Mouse (Mus musculus) kidney, adult 2 months (tissue): ENCODE measurements around the gene Coq10a. TPM values are rescaled to one million over a fixed set of nuclear protein-coding genes. Genes with fewer than 3 reads are reported as not detected.

ENCODE experiments used
- DNase-seq: peaks from one replicate; pipeline ENCODE4 v3.0.0; 2021
- H3K27ac ChIP-seq: fragments of 200-500 bp; 2 replicates; pipeline ENCODE4 v1.5.1; 2012; ENCODE audit warnings: low read depth, low read length, control low read depth, inconsistent platforms; ENCODE audit not compliant: insufficient read depth
- H3K27me3 ChIP-seq: fragments of 200-500 bp; replicated peaks from 2 replicates; pipeline ENCODE4 v1.6.1; 2012; ENCODE audit warnings: mild to moderate bottlenecking, moderate library complexity, low read length, inconsistent platforms; ENCODE audit not compliant: control insufficient read depth, insufficient read depth
- H3K36me3 ChIP-seq: fragments of 200-500 bp; 2 replicates; pipeline ENCODE4 v1.6.1; 2012; ENCODE audit warnings: mild to moderate bottlenecking, moderate library complexity, low read length, inconsistent platforms; ENCODE audit not compliant: control insufficient read depth, insufficient read depth
- H3K4me1 ChIP-seq: fragments of 200-500 bp; 2 replicates; pipeline ENCODE4 v1.6.1; 2011; ENCODE audit warnings: low read length; ENCODE audit not compliant: control insufficient read depth, insufficient read depth
- H3K4me3 ChIP-seq: fragments of 200-500 bp; 2 replicates; pipeline ENCODE4 v1.5.1; 2011; ENCODE audit warnings: mild to moderate bottlenecking, low read depth, low read length, control low read depth; ENCODE audit not compliant: insufficient read depth
- CTCF ChIP-seq: fragments of 200-500 bp; conservative IDR thresholded peaks from 2 replicates; pipeline ENCODE4 v1.5.1; 2011; ENCODE audit warnings: low read depth, mild to moderate bottlenecking, control low read depth, low read length, moderate library complexity, mixed read lengths; ENCODE audit not compliant: insufficient read depth, insufficient read length
- POLR2A ChIP-seq: fragments of 200-500 bp; IDR thresholded peaks from one replicate; pipeline ENCODE4 v1.6.1; 2011; ENCODE audit warnings: low read depth, low read length, control low read depth
- WGBS: fragments of 180-500 bp; shearing (Covaris S2); methylation state at CpG from one replicate; pipeline ENCODE4 v1.1.7; 2018; 5-methylcytosine and 5-hydroxymethylcytosine counted together
- polyA plus RNA-seq: library from polyadenylated mRNA; depleted of rRNA; stranded (reverse); fragments of >200 nt; gene quantifications from 2 replicates; pipeline ENCODE4 v1.2.3, GENCODE M21; 2012

The Coq10a gene
- polyA plus RNA-seq, 1 experiment = 58.7 TPM

- Histone ChIP-seq H3K27me3 (no peaks in the 10 kb centered on the region), H3K27ac (peak overlapping the region; percentile 36; the same call in 1 of the 2 replicates), H3K4me3 (no peak overlapping the region), H3K36me3 (no peaks in the 10 kb centered on the region), H3K4me1 (peaks cover 9% of the 10 kb centered on the region)
- DNase-seq = peak; percentile 91
- no peak for TF ChIP-seq POLR2A
- TF ChIP-seq CTCF = no peak
- WGBS = 7% methylated on average over 7 of the region's 7 CpGs
Observed at GRCm38 (mm10) chr10:128344568-128345275, 24.1 kb downstream of the Coq10a start.

GRCm38 (mm10) chr10:128343436-128343835 lies 25.4 kb downstream of the Coq10a start:
- Histone ChIP-seq H3K4me3 (no peak overlapping the region), H3K4me1 (peaks cover 12% of the 10 kb centered on the region), H3K36me3 (no peaks in the 10 kb centered on the region), H3K27me3 (no peaks in the 10 kb centered on the region), H3K27ac (no peak overlapping the region)
- TF ChIP-seq CTCF (no peak), POLR2A (no peak)
- DNase-seq = no peak
- 69% methylated on average over 1 of the region's 1 CpGs for WGBS

GRCm38 (mm10) chr10:128340257-128340656 lies 28.5 kb downstream of the Coq10a start:
- Histone ChIP-seq H3K4me3 (no peak overlapping the region), H3K36me3 (no peaks in the 10 kb centered on the region), H3K27ac (no peak overlapping the region), H3K4me1 (peaks cover 26% of the 10 kb centered on the region), H3K27me3 (no peaks in the 10 kb centered on the region)
- DNase-seq = no peak
- WGBS = 72% methylated on average over 2 of the region's 2 CpGs
- TF ChIP-seq CTCF (0 out of 2 replicates have a peak, but pooled peaks have one; percentile 12), POLR2A (no peak)

GRCm38 (mm10) chr10:128338948-128339347 lies 29.8 kb downstream of the Coq10a start:
- no peak for DNase-seq
- Histone ChIP-seq H3K36me3 (no peaks in the 10 kb centered on the region), H3K27me3 (no peaks in the 10 kb centered on the region), H3K27ac (0 out of 2 replicates have a peak overlapping the region, but pooled peaks have one; percentile 26), H3K4me3 (peak overlapping the region; percentile 26; the same call in 1 of the 2 replicates), H3K4me1 (peaks cover 21% of the 10 kb centered on the region)
- WGBS = 22% methylated on average over 2 of the region's 2 CpGs
- no peak for TF ChIP-seq CTCF
- no peak for TF ChIP-seq POLR2A

GRCm38 (mm10) chr10:128338415-128338814 lies 30.4 kb downstream of the Coq10a start:
- Histone ChIP-seq H3K27me3 (no peaks in the 10 kb centered on the region), H3K4me1 (peaks cover 20% of the 10 kb centered on the region), H3K27ac (peak overlapping the region; percentile 99), H3K4me3 (peak overlapping the region; percentile 95), H3K36me3 (no peaks in the 10 kb centered on the region)
- TF ChIP-seq CTCF (no peak), POLR2A (no peak)
- 8% methylated on average over 5 of the region's 5 CpGs for WGBS
- peak; percentile 42 for DNase-seq

GRCm38 (mm10) chr10:128337306-128338181 lies 31.3 kb downstream of the Coq10a start, which contains the start of gene Cs:
TSS of gene Cs (plus strand) at chr10:128337734.
- no peaks in the 10 kb centered on the region for H3K36me3 ChIP-seq
- under 1% methylated on average over 61 of the region's 61 CpGs for WGBS
- H3K4me1 ChIP-seq = peaks cover 19% of the 10 kb centered on the region
- DNase-seq = peak; percentile 99
- peak within 1 kb of the TSS; percentile 95 for H3K4me3 ChIP-seq
- TF ChIP-seq CTCF (no peak), POLR2A (peak; percentile 74)
- peak within 1 kb of the TSS; percentile 99 for H3K27ac ChIP-seq
- no peaks in the 10 kb centered on the region for H3K27me3 ChIP-seq
